Mouse (Mus musculus) splenic B cell, adult 2 months (primary cell): ENCODE measurements around the gene Zbtb48.
"Not testable (repeated sequence)": the region's sequence is repeated elsewhere in the genome, so short reads cannot be mapped to it uniquely, and the experiment has no call there.

Source experiments
- DNase-seq: peaks from one replicate; pipeline ENCODE4 v3.0.0-alpha.2; 2011; ENCODE audit warnings: low read depth, low spot score
- H3K27me3 ChIP-seq: 2 replicates; pipeline ENCODE4 v1.6.1; 2012; ENCODE audit warnings: mild to moderate bottlenecking, low read length, moderate library complexity, mixed read lengths; ENCODE audit not compliant: control insufficient read depth, poor library complexity, insufficient read depth, severe bottlenecking
- H3K36me3 ChIP-seq: 2 replicates; pipeline ENCODE4 v1.6.1; 2012; ENCODE audit warnings: mild to moderate bottlenecking, low read length, moderate library complexity, mixed read lengths; ENCODE audit not compliant: control insufficient read depth, poor library complexity, insufficient read depth, severe bottlenecking

Gene Zbtb48

GRCm38 (mm10) chr4:152039831-152040310 is 12.4 kb upstream of the Zbtb48 start:
- no peaks in the 10 kb centered on the region for H3K27me3 ChIP-seq
- DNase-seq, result no peak
- no peaks in the 10 kb centered on the region for H3K36me3 ChIP-seq

DNA sequence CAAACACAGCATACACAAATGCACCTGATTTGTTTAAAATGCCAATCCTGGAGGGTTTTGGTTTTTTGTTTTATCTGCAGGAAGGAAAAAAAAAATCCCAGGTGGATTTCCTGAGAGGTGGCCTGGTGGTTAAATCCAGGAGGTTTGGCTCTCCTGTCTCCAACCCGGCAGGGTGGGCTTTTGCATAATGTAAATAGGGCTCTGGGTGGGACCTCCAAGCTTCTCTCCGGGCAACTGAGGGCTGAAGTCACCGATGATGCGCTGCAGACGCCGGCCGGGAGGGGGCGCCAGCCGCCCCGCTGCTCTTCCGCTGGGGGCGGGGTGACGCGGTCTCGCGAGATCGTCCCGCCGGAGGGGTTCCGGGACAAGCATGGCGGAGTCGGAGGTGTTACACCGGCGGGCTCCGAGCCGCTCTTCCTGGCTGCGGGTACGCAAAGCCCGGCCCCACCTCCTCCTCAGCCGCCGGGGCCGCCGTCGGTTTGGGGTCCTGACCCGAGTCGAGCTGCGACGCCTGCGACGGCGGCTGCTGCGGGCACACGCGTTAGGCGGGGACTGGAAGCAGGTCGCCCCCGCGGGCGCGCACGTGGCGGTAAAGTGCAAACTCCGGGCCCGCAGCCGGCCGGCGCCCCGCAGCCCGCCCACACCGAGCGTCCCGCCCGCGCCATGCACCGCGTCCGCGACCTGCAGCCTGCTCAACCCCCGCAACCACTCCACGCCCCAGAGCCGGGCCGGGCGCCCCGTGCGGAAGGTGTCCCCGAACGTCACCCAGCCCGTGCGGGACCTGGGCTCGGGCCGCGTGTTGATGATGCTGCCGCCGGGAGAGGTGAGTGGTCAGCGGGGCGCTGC is 11.7 kb upstream of the Zbtb48 start, which contains the start of gene Nol9:
TSS of gene Nol9 (plus strand) at position 337 of the 846 bp plus-strand sequence.
- Histone ChIP-seq H3K27me3 (no peaks in the 10 kb centered on the region), H3K36me3 (no peaks in the 10 kb centered on the region)
- DNase-seq, result peak; percentile 96

DNA sequence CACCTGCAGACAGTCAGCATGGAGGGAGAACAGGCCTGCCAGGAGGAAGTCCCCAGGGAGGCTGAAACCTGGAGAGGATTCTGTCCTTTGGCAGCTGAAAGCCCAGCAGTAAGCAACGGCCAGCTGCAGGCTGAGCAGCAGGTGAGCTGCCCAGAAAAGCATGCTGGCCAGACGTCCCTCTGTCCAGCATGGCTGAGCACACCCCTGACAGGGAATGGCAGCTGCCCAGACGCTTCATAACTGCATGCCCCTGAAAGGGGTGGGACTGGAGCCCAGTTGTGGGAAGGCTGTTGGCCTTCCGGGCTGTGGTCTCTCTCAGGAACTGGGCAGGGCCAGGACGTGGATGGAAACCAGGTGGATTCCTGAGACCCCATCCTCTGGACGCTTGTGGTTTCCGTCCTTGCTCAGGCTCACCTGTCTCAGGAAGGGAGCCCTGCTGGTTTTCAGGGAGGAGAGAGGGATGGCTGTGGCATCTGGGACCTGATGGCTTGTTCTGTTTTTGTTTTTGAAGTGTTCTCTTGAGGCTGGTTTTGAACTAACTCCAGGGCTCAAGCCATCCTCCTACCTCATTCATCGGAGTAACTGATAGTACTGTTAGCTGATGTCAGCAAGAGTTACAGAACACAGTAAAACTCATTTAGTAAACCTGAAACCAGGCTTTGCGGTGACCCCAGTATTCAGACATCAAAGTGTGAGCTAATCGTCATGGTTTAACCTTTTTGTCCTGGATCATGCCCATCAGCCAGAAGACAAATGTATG is 10.9 kb upstream of the Zbtb48 start, which contains the start of gene Tas1r1:
TSS of gene Tas1r1 (minus strand) at position 344 of the 760 bp plus-strand sequence.
- no peak for DNase-seq
- H3K36me3 ChIP-seq, result no peaks in the 10 kb centered on the region
- no peaks in the 10 kb centered on the region for H3K27me3 ChIP-seq

DNA sequence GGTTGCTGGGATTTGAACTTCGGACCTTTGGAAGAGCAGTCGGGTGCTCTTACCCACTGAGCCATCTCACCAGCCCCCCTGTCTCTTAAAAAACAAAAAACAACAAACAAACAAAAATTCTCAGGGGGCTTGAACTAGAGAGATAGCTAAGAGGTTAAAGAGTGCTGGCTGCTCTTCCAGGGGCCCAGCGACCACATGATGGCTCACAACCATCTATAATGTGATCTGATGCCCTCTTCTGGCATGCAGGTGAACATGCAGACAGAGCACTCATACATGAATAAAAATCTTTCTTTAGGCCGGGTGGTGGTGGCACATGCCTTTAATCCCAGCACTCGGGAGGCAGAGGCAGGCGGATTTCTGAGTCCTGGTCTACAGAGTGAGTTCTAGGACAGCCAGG is 9.0 kb upstream of the Zbtb48 start:
- peak; percentile 27 for DNase-seq
- H3K36me3 ChIP-seq, H3K27me3 ChIP-seq: not testable (repeated sequence)

DNA sequence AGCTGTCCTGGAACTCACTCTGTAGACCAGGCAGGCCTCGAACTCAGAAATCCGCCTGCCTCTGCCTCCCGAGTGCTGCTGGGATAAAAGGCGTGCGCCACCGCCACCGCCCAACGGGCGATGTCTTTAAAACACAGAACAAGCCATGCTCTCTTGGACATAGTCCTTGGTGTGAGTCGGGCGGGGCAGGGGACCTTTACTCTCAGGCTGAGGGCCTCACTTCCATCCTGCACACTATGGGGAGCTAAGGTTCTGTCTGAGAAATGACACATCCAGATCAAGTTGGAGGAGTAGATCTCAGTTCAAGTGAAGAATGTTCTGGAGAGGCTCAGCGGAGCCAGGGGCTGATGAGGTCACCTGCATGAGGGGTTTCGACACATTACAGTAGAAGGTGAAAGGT is 5.5 kb upstream of the Zbtb48 start:
- H3K36me3 ChIP-seq, result no peaks in the 10 kb centered on the region
- H3K27me3 ChIP-seq, result no peaks in the 10 kb centered on the region
- DNase-seq, result no peak

DNA sequence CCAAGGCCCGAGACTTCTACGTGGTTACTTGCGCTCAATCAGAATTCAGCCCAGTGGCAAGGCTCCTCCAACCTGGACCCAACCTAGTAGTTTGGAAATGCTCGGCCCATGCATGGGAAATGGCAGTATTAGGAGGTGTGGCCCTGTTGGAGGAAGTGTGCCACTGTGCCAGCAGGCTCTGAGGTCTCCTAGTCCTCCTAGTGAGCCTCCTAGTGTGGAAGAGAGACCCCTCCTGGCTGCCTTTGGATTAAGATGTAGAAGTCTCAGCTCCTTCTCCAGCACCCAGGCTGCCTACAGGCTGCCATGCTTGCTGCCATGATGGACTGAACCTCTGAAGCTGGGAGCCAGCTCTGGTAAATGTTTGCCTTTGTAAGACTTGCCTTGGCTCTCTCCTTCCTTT is 2.5 kb upstream of the Zbtb48 start:
- Histone ChIP-seq H3K27me3 (no peaks in the 10 kb centered on the region), H3K36me3 (no peaks in the 10 kb centered on the region)
- no peak for DNase-seq

GRCm38 (mm10) chr4:152029087-152029486 is 1.6 kb upstream of the Zbtb48 start:
- peak; percentile 54 for DNase-seq
- Histone ChIP-seq H3K36me3 (no peaks in the 10 kb centered on the region), H3K27me3 (no peaks in the 10 kb centered on the region)

DNA sequence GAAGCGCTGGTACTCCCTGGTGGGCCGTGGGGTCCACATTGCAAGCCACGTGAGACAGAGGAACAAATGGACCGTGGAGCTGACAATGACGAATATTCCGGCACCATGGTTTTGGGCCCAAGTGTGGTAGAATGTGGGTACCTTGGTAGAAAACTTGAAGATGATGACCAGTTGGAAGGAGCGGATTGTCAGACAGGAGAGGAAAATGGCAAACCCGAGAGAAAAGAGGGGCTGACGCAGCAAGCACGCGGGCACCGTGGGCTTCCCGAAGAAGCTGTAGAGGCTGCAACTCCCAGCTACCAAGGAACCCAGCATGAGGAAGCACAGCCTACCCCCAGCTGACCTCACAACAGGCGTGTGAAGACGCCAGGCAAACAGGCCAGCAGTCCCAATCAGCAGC is 985 bp upstream of the Zbtb48 start:
- DNase-seq, result no peak
- Histone ChIP-seq H3K27me3 (no peaks in the 10 kb centered on the region), H3K36me3 (no peaks in the 10 kb centered on the region)

GRCm38 (mm10) chr4:152026751-152027508 is 541 bp downstream of the Zbtb48 start:
- Histone ChIP-seq H3K27me3 (no peaks in the 10 kb centered on the region), H3K36me3 (no peaks in the 10 kb centered on the region; the same call in 1 of the 2 replicates)
- no peak for DNase-seq

GRCm38 (mm10) chr4:152024525-152024924 is 2.9 kb downstream of the Zbtb48 start:
- Histone ChIP-seq H3K36me3 (no peaks in the 10 kb centered on the region; the same call in 1 of the 2 replicates), H3K27me3 (no peaks in the 10 kb centered on the region)
- DNase-seq, result no peak

GRCm38 (mm10) chr4:152022506-152022905 is 5.0 kb downstream of the Zbtb48 start:
- Histone ChIP-seq H3K27me3 (no peaks in the 10 kb centered on the region), H3K36me3 (no peaks in the 10 kb centered on the region; the same call in none of the 2 replicates)
- DNase-seq, result no peak

GRCm38 (mm10) chr4:152021568-152022097 is 5.8 kb downstream of the Zbtb48 start:
- Histone ChIP-seq H3K36me3 (no peaks in the 10 kb centered on the region; the same call in none of the 2 replicates), H3K27me3 (no peaks in the 10 kb centered on the region)
- DNase-seq, result no peak

- Histone ChIP-seq H3K36me3 (no peaks in the 10 kb centered on the region; the same call in none of the 2 replicates), H3K27me3 (no peaks in the 10 kb centered on the region)
- no peak for DNase-seq
Measured at GRCm38 (mm10) chr4:152020024-152020423, 7.4 kb downstream of the Zbtb48 start.

- no peaks in the 10 kb centered on the region for H3K27me3 ChIP-seq
- DNase-seq, result no peak
- peaks cover 2% of the 10 kb centered on the region for H3K36me3 ChIP-seq
Measured at GRCm38 (mm10) chr4:152019073-152019472, 8.4 kb downstream of the Zbtb48 start.
